Mouse (Mus musculus): ENCODE measurements around the gene Cdk15. TPM values are rescaled to one million over a fixed set of nuclear protein-coding genes. Genes with fewer than 3 reads are reported as not detected.

Gene Cdk15
- 0.28 and 0.30 TPM in 2 replicates for polyA plus RNA-seq (2014; fragmentation: Nextera tagmentation; extraction: Ambion mirVana)

DNA sequence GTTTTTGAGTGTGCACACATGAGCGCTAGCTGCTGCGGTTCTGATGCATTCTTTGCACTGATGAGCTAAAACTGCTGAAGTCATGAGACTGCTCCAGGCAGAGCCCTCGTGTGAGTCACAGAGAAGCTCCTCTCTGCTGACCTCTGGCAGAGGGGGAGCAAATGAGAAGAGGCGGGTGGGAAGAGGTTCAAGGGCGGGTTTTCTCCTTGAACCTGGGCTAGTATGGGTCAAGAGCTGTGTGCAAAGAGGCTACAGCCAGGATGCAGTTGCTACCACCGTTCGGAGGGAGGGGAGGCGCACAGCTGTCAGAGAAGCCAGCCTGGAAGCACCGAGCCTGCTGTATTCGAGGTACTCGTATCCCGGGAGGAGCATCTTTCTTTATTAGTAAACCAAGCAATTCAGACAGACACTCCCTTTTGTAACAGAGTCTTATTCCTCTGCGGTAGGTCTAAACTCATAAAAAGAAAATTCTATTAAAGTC lies at the start of gene Cdk15:
Gene Cdk15 (plus strand): TSS at position 156 of the 481 bp plus-strand sequence.
- 23% methylated on average over 13 of the region's 13 CpGs for WGBS
- Histone ChIP-seq H3K4me3 (ENCODE audit: low read depth, low read length) (no peak within 1 kb of the TSS), H3K27ac (ENCODE audit: low read depth, low read length) (no peak within 1 kb of the TSS), H3K4me2 (ENCODE audit: low read length) (no peak within 1 kb of the TSS), H3K9me3 (replicated peaks; ENCODE audit: control insufficient read depth, low read length) (no peaks in the 10 kb centered on the region), H3K9ac (ENCODE audit: low read length) (no peak within 1 kb of the TSS), H3K36me3 (ENCODE audit: control insufficient read depth, insufficient read depth, low read length) (no peaks in the 10 kb centered on the region), H3K4me1 (ENCODE audit: control insufficient read depth, insufficient read depth, low read length) (no peaks in the 10 kb centered on the region), H3K27me3 (replicated peaks; ENCODE audit: control insufficient read depth, insufficient read depth, low read length) (no peaks in the 10 kb centered on the region)
- DNase-seq (ENCODE audit: low spot score) (no peak), ATAC-seq (no peak)

DNA sequence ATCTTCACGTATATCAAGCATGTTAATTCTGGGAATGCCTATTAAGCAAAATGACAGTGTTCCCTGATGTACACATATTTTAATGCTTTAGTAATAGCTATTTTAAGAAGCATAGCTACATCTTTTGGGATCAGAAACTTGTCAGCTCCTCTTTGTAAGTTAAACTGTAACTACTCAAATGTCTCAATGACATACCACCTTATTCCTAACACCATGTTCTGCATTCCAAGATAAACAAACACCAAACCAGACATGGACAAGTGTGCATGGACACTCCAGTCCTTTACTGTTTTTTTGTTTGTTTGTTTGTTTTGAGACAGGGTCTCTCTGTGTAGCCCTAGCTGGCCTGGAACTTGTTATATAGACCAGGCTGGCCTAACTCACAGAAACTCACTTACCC lies 48.4 kb upstream of the Cdk15 start:
- Histone ChIP-seq H3K27ac (ENCODE audit: low read depth, low read length) (no peak overlapping the region), H3K4me3 (ENCODE audit: low read depth, low read length) (no peak overlapping the region), H3K9me3 (replicated peaks; ENCODE audit: control insufficient read depth, low read length) (no peaks in the 10 kb centered on the region), H3K4me2 (ENCODE audit: low read length) (no peak overlapping the region), H3K36me3 (ENCODE audit: control insufficient read depth, insufficient read depth, low read length) (peaks cover 32% of the 10 kb centered on the region), H3K4me1 (ENCODE audit: control insufficient read depth, insufficient read depth, low read length) (no peaks in the 10 kb centered on the region), H3K27me3 (replicated peaks; ENCODE audit: control insufficient read depth, insufficient read depth, low read length) (no peaks in the 10 kb centered on the region), H3K9ac (ENCODE audit: low read length) (no peak overlapping the region)
- ATAC-seq (no peak), DNase-seq (ENCODE audit: low spot score) (no peak)
- WGBS: 85% methylated on average over 1 of the region's 1 CpGs

DNA sequence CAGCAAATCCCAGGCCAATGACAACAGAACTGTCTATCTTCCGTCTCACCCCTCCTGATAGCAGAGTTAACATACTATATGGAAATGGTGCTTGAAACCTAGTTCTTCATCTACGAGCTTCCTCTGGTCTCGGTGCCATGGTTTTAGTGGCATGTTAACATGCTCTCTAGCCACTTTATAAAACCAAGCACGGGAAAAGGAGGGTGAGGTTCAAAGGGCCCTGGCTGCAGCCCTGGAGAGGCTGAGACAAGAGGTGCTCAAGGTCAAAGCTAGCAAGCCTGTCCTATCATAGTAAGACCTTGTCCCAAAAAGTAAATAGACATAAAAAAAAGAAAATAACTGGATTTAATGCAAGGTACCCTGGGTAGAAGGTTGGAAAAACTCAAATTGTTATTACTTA lies 45.1 kb upstream of the Cdk15 start:
- WGBS: 93% methylated on average over 4 of the region's 4 CpGs

DNA sequence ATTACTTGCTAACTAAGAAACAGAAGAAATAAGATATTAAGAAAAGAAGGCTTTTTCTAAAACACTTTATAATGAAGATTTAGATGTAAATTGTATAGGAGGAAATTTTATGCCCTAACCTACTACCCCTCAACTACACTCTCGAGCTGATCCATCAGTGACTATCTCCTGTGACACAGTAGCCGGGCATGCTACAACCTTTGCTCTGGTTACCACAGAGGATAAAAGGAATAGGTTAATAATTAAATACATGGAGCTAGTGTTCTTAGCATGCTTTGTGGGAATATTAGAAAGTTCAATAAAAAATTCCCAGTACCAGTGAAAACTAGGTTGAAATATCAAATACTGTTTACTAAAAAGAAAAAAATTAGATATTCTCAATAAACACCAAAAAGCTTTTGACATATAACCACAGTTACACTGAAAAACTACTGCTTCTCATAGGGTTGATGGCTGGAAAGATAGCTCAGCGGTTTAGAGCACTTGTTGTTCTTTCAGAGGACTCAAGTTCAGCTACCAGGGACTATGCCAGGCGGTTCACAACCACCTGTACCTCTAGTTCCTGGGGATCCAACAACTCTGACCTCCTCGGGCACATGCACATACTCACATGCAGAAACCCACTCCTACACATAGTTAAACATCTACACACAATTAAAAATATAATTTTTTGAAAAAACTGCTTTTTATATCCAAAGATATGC lies 44.5 kb upstream of the Cdk15 start:
- Histone ChIP-seq H3K27ac (ENCODE audit: low read depth, low read length) (no peak overlapping the region), H3K9me3 (replicated peaks; ENCODE audit: control insufficient read depth, low read length) (no peaks in the 10 kb centered on the region), H3K4me2 (ENCODE audit: low read length) (no peak overlapping the region), H3K9ac (ENCODE audit: low read length) (no peak overlapping the region), H3K4me3 (ENCODE audit: low read depth, low read length) (no peak overlapping the region), H3K27me3 (replicated peaks; ENCODE audit: control insufficient read depth, insufficient read depth, low read length) (no peaks in the 10 kb centered on the region), H3K4me1 (ENCODE audit: control insufficient read depth, insufficient read depth, low read length) (no peaks in the 10 kb centered on the region), H3K36me3 (ENCODE audit: control insufficient read depth, insufficient read depth, low read length) (peaks cover 34% of the 10 kb centered on the region)
- WGBS: 81% methylated on average over 5 of the region's 5 CpGs
- no peak for DNase-seq (ENCODE audit: low spot score)
- no peak for ATAC-seq

More for the DNA sequence above, 45.1 kb upstream of the Cdk15 start:
- Histone ChIP-seq H3K27me3 (replicated peaks; ENCODE audit: control insufficient read depth, insufficient read depth, low read length) (no peaks in the 10 kb centered on the region), H3K4me2 (ENCODE audit: low read length) (no peak overlapping the region), H3K4me3 (ENCODE audit: low read depth, low read length) (no peak overlapping the region), H3K36me3 (ENCODE audit: control insufficient read depth, insufficient read depth, low read length) (peaks cover 36% of the 10 kb centered on the region), H3K9me3 (replicated peaks; ENCODE audit: control insufficient read depth, low read length) (no peaks in the 10 kb centered on the region), H3K4me1 (ENCODE audit: control insufficient read depth, insufficient read depth, low read length) (no peaks in the 10 kb centered on the region), H3K9ac (ENCODE audit: low read length) (no peak overlapping the region), H3K27ac (ENCODE audit: low read depth, low read length) (no peak overlapping the region)
- ATAC-seq (no peak), DNase-seq (ENCODE audit: low spot score) (no peak)

DNA sequence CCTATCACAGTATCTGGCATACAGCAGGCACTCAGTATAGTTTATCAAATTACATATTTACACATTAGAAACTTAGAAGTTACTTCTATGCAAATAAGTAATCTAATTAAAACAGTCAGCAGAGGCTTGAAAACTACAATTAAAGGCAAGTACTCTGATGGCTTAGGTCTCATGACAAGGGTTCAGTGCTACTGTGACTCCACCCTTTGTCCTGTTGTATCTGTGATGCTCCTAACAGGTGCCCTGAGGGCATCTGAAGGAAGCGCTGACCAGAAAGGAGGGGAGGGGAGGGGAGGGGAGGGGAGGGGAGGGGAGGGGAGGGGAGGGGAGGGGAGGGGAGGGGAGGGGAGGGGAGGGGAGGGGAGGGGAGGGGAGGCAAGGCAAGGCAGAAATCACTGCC lies 43.8 kb upstream of the Cdk15 start:
- Histone ChIP-seq H3K9me3 (replicated peaks; ENCODE audit: control insufficient read depth, low read length) (no peaks in the 10 kb centered on the region), H3K36me3 (ENCODE audit: control insufficient read depth, insufficient read depth, low read length) (peaks cover 29% of the 10 kb centered on the region), H3K4me3 (ENCODE audit: low read depth, low read length) (no peak overlapping the region), H3K4me2 (ENCODE audit: low read length) (no peak overlapping the region), H3K27me3 (replicated peaks; ENCODE audit: control insufficient read depth, insufficient read depth, low read length) (no peaks in the 10 kb centered on the region), H3K27ac (ENCODE audit: low read depth, low read length) (no peak overlapping the region), H3K9ac (ENCODE audit: low read length) (no peak overlapping the region), H3K4me1 (ENCODE audit: control insufficient read depth, insufficient read depth, low read length) (no peaks in the 10 kb centered on the region)
- WGBS: 80% methylated on average over 1 of the region's 1 CpGs
- DNase-seq (ENCODE audit: low spot score) (no peak), ATAC-seq (no peak)

DNA sequence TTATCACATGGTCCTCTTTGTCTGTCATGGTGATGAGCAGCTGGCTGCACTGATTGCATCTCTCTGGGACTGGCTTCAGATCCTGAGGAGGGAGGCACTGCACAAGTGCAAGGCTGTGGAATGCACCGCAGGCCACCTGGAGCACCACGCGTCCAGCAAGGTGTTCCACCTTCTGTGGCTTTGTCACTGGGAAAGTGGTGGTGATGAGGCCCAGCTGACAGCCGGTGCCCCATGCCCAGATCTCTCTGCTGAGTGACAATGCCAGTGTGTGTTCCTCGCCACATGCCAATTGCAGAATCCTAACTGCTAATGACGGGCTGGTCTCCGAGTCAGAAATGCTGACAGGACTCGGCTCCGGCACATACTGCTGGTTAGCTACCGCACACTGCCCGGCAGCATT lies 41.3 kb upstream of the Cdk15 start:
- Histone ChIP-seq H3K36me3 (ENCODE audit: control insufficient read depth, insufficient read depth, low read length) (peaks cover 19% of the 10 kb centered on the region), H3K9me3 (replicated peaks; ENCODE audit: control insufficient read depth, low read length) (no peaks in the 10 kb centered on the region), H3K4me2 (ENCODE audit: low read length) (no peak overlapping the region), H3K4me1 (ENCODE audit: control insufficient read depth, insufficient read depth, low read length) (no peaks in the 10 kb centered on the region), H3K9ac (ENCODE audit: low read length) (no peak overlapping the region), H3K4me3 (ENCODE audit: low read depth, low read length) (no peak overlapping the region), H3K27me3 (replicated peaks; ENCODE audit: control insufficient read depth, insufficient read depth, low read length) (no peaks in the 10 kb centered on the region), H3K27ac (ENCODE audit: low read depth, low read length) (no peak overlapping the region)
- ATAC-seq (no peak), DNase-seq (ENCODE audit: low spot score) (no peak)
- 92% methylated on average over 11 of the region's 11 CpGs for WGBS

DNA sequence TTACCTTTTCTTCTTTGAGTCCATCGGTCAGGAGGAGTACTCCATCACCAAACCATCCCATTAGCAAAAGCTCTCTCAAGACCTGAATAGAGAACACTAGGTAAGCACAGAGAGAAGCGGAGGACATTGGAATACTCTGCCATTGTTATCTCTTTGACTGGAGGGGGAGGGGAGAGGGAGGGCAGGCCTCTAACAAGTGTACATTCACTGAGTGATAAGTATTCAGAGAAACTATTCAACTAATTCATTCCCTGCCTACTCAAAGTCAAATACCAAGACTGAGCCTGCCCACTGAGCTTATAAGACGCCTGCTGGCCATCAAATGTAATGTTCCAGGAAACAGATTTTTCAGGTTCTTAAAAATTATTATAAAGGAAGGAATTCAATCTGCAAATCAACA lies 36.3 kb upstream of the Cdk15 start:
- 71% methylated on average over 3 of the region's 3 CpGs for WGBS
- ATAC-seq (no peak), DNase-seq (ENCODE audit: low spot score) (no peak)
- H3K36me3 ChIP-seq (ENCODE audit: control insufficient read depth, insufficient read depth, low read length): peaks cover 5% of the 10 kb centered on the region
- H3K9me3 ChIP-seq (replicated peaks; ENCODE audit: control insufficient read depth, low read length): no peaks in the 10 kb centered on the region
- H3K4me1 ChIP-seq (ENCODE audit: control insufficient read depth, insufficient read depth, low read length): no peaks in the 10 kb centered on the region
- H3K27me3 ChIP-seq (replicated peaks; ENCODE audit: control insufficient read depth, insufficient read depth, low read length): no peaks in the 10 kb centered on the region
- no peak overlapping the region for H3K9ac ChIP-seq (ENCODE audit: low read length)
- no peak overlapping the region for H3K4me3 ChIP-seq (ENCODE audit: low read depth, low read length)
- H3K27ac ChIP-seq (ENCODE audit: low read depth, low read length): no peak overlapping the region
- H3K4me2 ChIP-seq (ENCODE audit: low read length): no peak overlapping the region

DNA sequence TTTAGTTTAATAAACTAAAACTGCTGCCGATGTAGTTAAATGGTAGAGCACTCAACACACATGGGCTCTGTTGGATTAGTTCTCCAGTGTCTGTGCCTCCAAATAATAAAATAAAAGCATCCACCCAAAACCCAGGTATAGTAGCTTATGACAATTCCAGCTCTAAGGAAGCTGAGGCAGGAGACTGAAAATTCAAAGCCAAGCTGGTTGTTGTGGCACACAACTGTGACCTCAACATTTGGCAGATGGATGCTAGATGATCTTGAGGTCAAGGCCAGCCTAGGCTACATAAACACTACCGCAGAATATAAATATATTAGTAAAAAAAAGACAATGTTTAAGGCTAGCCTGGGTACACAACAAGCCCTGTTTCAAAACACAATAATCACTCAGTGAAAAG lies 35.1 kb upstream of the Cdk15 start:
- Histone ChIP-seq H3K36me3 (ENCODE audit: control insufficient read depth, insufficient read depth, low read length) (no peaks in the 10 kb centered on the region), H3K27ac (ENCODE audit: low read depth, low read length) (no peak overlapping the region), H3K4me2 (ENCODE audit: low read length) (no peak overlapping the region), H3K9ac (ENCODE audit: low read length) (no peak overlapping the region), H3K9me3 (replicated peaks; ENCODE audit: control insufficient read depth, low read length) (no peaks in the 10 kb centered on the region), H3K4me1 (ENCODE audit: control insufficient read depth, insufficient read depth, low read length) (no peaks in the 10 kb centered on the region), H3K27me3 (replicated peaks; ENCODE audit: control insufficient read depth, insufficient read depth, low read length) (no peaks in the 10 kb centered on the region), H3K4me3 (ENCODE audit: low read depth, low read length) (no peak overlapping the region)
- ATAC-seq: no peak
- WGBS: 95% methylated on average over 2 of the region's 2 CpGs
- no peak for DNase-seq (ENCODE audit: low spot score)

DNA sequence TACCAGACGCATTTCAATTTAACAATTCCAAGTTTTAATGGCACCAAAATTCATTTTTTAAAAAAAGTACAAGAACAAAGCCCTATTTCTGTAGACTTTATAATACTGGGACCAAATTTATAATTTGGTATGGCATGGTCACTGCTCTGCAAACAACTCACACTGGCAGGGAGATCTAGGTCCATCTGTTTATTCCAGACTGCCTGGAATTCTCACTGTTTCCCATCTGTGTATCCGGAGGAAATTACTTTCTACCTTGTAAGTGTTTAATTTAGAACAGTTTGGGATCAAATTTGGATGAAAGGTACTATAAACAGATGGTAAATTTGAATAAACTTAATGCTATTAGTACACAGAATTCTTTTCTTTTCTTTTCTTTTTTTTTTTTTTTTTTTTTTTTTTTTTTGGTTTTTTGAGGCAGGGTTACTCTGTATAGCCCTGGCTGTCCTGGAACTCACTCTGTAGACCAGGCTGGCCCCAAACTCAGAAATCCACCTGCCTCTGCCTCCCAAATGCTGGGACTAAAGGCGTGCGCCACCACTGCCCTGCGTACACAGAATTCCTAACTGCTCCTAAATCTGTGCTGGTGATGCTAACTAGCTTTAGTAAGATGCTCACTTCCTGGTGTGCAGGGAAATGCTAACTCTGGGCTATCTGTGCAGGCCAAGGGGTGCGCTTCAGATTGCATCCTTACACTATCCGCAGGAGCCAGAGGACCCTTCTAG lies 34.4 kb upstream of the Cdk15 start:
- DNase-seq (ENCODE audit: low spot score) (peak; percentile 36), ATAC-seq (no peak)
- WGBS: 92% methylated on average over 7 of the region's 7 CpGs

More for the DNA sequence above, 34.4 kb upstream of the Cdk15 start:
- Histone ChIP-seq H3K4me3 (ENCODE audit: low read depth, low read length) (no peak overlapping the region), H3K36me3 (ENCODE audit: control insufficient read depth, insufficient read depth, low read length) (no peaks in the 10 kb centered on the region), H3K4me2 (ENCODE audit: low read length) (no peak overlapping the region), H3K4me1 (ENCODE audit: control insufficient read depth, insufficient read depth, low read length) (no peaks in the 10 kb centered on the region), H3K9me3 (replicated peaks; ENCODE audit: control insufficient read depth, low read length) (no peaks in the 10 kb centered on the region), H3K9ac (ENCODE audit: low read length) (no peak overlapping the region), H3K27me3 (replicated peaks; ENCODE audit: control insufficient read depth, insufficient read depth, low read length) (no peaks in the 10 kb centered on the region), H3K27ac (ENCODE audit: low read depth, low read length) (no peak overlapping the region)
